Mouse (Mus musculus) left cerebral cortex, adult 9 months (tissue): ENCODE measurements at regions not wholly inside any gene's neighbourhood (a gene's known extent, or its start where the extent isn't known, plus 50 kb on each side); places are given as distances from the start of the nearest gene placed in this dataset.

Experiments used
- DNase-seq, 2 experiments: peaks; one replicate each; pipeline ENCODE4 v3.0.0; 2022; ENCODE audit warnings: low spot score in 2 of 2

- no peak for DNase-seq
These were observed 56.2 kb downstream of the Rpl36a-ps1 start for GRCm38 (mm10) chr14:98937933-98938332.

- DNase-seq = no peak
These were observed 56.7 kb downstream of the Rpl36a-ps1 start for GRCm38 (mm10) chr14:98937373-98937772.

GRCm38 (mm10) chr14:98933371-98933916 is 60.7 kb downstream of the Rpl36a-ps1 start:
- DNase-seq = no peak

GRCm38 (mm10) chr14:98929276-98929675 is 64.8 kb downstream of the Rpl36a-ps1 start:
- no peak for DNase-seq

- no peak for DNase-seq
These were observed 85.9 kb downstream of the Rpl36a-ps1 start for GRCm38 (mm10) chr14:98908234-98908633.

- DNase-seq = no peak
These were observed 95.2 kb downstream of the Rpl36a-ps1 start for GRCm38 (mm10) chr14:98898876-98899275.

- no peak for DNase-seq
These were observed 96.7 kb downstream of the Rpl36a-ps1 start for GRCm38 (mm10) chr14:98897390-98897789.

- no peak for DNase-seq
These were observed 98.2 kb downstream of the Rpl36a-ps1 start for GRCm38 (mm10) chr14:98895933-98896332.

- no peak for DNase-seq
These were observed 101.4 kb downstream of the Rpl36a-ps1 start for GRCm38 (mm10) chr14:98892670-98893069.

GRCm38 (mm10) chr14:98891252-98891947 is 102.7 kb downstream of the Rpl36a-ps1 start:
- DNase-seq = no peak

- DNase-seq = no peak
These were observed 106.5 kb downstream of the Rpl36a-ps1 start for GRCm38 (mm10) chr14:98887588-98887987.

GRCm38 (mm10) chr14:98886982-98887381 is 107.1 kb downstream of the Rpl36a-ps1 start:
- DNase-seq = no peak

- DNase-seq = no peak
These were observed 111.5 kb downstream of the Rpl36a-ps1 start for GRCm38 (mm10) chr14:98882586-98882985.

- DNase-seq = no peak
These were observed 116.2 kb downstream of the Rpl36a-ps1 start for GRCm38 (mm10) chr14:98877956-98878355.

GRCm38 (mm10) chr14:98873446-98873845 is 120.7 kb downstream of the Rpl36a-ps1 start:
- DNase-seq = no peak

GRCm38 (mm10) chr14:98869888-98870287 is 124.2 kb downstream of the Rpl36a-ps1 start:
- no peak for DNase-seq

GRCm38 (mm10) chr14:98866880-98867279 is 127.2 kb downstream of the Rpl36a-ps1 start:
- no peak for DNase-seq

GRCm38 (mm10) chr14:98864001-98864400 is 130.1 kb downstream of the Rpl36a-ps1 start:
- DNase-seq = no peak

- DNase-seq = no peak
These were observed 130.5 kb downstream of the Rpl36a-ps1 start for GRCm38 (mm10) chr14:98863598-98863997.

GRCm38 (mm10) chr14:98862095-98862735 is 131.9 kb downstream of the Rpl36a-ps1 start:
- no peak for DNase-seq

GRCm38 (mm10) chr14:98858801-98859200 is 135.3 kb downstream of the Rpl36a-ps1 start:
- no peak for DNase-seq

- no peak for DNase-seq
These were observed 145.6 kb downstream of the Rpl36a-ps1 start for GRCm38 (mm10) chr14:98848500-98848899.

GRCm38 (mm10) chr14:98844221-98844620 is 149.9 kb downstream of the Rpl36a-ps1 start:
- DNase-seq = no peak
